Comparison of ENCODE assay signal across 8 mouse cellular contexts in genomic region chr10:7212537-7212936, GRCm38 (mm10). TPM values are rescaled to one million over a fixed set of nuclear protein-coding genes. Genes with fewer than 3 reads are reported as not detected.
DNase-seq lines count a peak whose midpoint lies in the region; ATAC-seq and TF ChIP-seq lines count a peak whose summit lies in the region.

No protein-coding gene starts in this region.

- peak overlapping the region; percentile 68 for H3K27ac ChIP-seq in spleen, adult 2 months (ENCODE audit: insufficient read depth, low read length)
- peak overlapping the region; percentile 86 to 89 for H3K27ac ChIP-seq in heart, embryonic 14.5 days (replicated peaks in 1 of 2; ENCODE audit: control insufficient read depth in 1 of 2, insufficient read depth in 1 of 2, low read depth in 2 of 2, low read length in 2 of 2)
- H3K27ac ChIP-seq in limb, embryonic 14.5 days (replicated peaks; ENCODE audit: low read depth, low read length): peak overlapping the region; percentile 90

- no peaks in the 10 kb centered on the region for H3K27me3 ChIP-seq in spleen, adult 2 months (ENCODE audit: control insufficient read depth, insufficient read depth, low read length)
- no peaks in the 10 kb centered on the region for H3K27me3 ChIP-seq in heart, embryonic 14.5 days (ENCODE audit: control insufficient read depth, insufficient read depth, low read length)
- H3K27me3 ChIP-seq in limb, embryonic 14.5 days (ENCODE audit: control insufficient read depth, insufficient read depth, low read length): no peaks in the 10 kb centered on the region

- no peak for TF ChIP-seq POLR2A in spleen, adult 2 months (IDR thresholded peaks at IDR 0.05; ENCODE audit: low read depth, low read length)
- TF ChIP-seq POLR2A in limb, embryonic 14.5 days (IDR thresholded peaks at IDR 0.05; ENCODE audit: borderline replicate concordance, extremely low read depth, insufficient read depth, insufficient read length): no peak

- no peak for ATAC-seq in heart, embryonic 14.5 days (ENCODE audit: insufficient number of reproducible peaks, insufficient read depth, low FRiP score, low read depth)
- peak; percentile 19; the same call in 1 of the 2 replicates for ATAC-seq in limb, embryonic 14.5 days (ENCODE audit: low FRiP score, low read depth)

- no peak for TF ChIP-seq CTCF in spleen, adult 2 months (IDR thresholded peaks at IDR 0.05; ENCODE audit: extremely low read depth, insufficient read depth, insufficient read length, insufficient replicate concordance)

- H3K36me3 ChIP-seq in spleen, adult 2 months (ENCODE audit: control insufficient read depth, insufficient read depth, low read length): no peaks in the 10 kb centered on the region
- no peaks in the 10 kb centered on the region for H3K36me3 ChIP-seq in heart, embryonic 14.5 days (ENCODE audit: control insufficient read depth, insufficient read depth, low read length)
- no peaks in the 10 kb centered on the region for H3K36me3 ChIP-seq in limb, embryonic 14.5 days (ENCODE audit: control insufficient read depth, insufficient read depth, low read length)

- no peaks in the 10 kb centered on the region for H3K9me3 ChIP-seq in heart, embryonic 14.5 days (ENCODE audit: control insufficient read depth, low read length)
- no peaks in the 10 kb centered on the region for H3K9me3 ChIP-seq in limb, embryonic 14.5 days (ENCODE audit: control insufficient read depth, low read length)

- 2% methylated on average over 10 of the region's 10 CpGs for WGBS in spleen, adult 2 months
- WGBS in heart, embryonic 14.5 days: 6% methylated on average over 10 of the region's 10 CpGs
- 8% methylated on average over 10 of the region's 10 CpGs for WGBS in limb, embryonic 14.5 days

- peaks cover 5% of the 10 kb centered on the region; the same call in 1 of the 2 replicates for H3K4me1 ChIP-seq in spleen, adult 2 months (ENCODE audit: control insufficient read depth, insufficient read depth, insufficient read length)
- H3K4me1 ChIP-seq in heart, embryonic 14.5 days (ENCODE audit: control insufficient read depth in 2 of 2, insufficient read depth in 2 of 2, low read length in 2 of 2): peaks cover 5 to 38% of the 10 kb centered on the region in 2 experiments
- H3K4me1 ChIP-seq in limb, embryonic 14.5 days (ENCODE audit: control insufficient read depth, insufficient read depth, low read length): peaks cover 26% of the 10 kb centered on the region

- H3K4me3 ChIP-seq in spleen, adult 2 months (ENCODE audit: extremely low read depth, insufficient read depth, insufficient read length): peak overlapping the region; percentile 80
- H3K4me3 ChIP-seq in heart, embryonic 14.5 days (ENCODE audit: control insufficient read depth in 1 of 2, insufficient read depth in 1 of 2, low read depth in 1 of 2, low read length in 2 of 2): peak overlapping the region; percentile 56 to 82
- H3K4me3 ChIP-seq in limb, embryonic 14.5 days (replicated peaks; ENCODE audit: low read length): peak overlapping the region; percentile 87

- peak; percentile 72 for DNase-seq in adrenal gland, postnatal 10 days
- DNase-seq in adrenal gland, postnatal 4 days (ENCODE audit: low spot score in 2 of 2): no peak
- DNase-seq in spleen, adult 2 months (ENCODE audit: low read depth in 1 of 2, low spot score in 2 of 2): peak in 1 of 2 experiments; percentile 32
- DNase-seq in spleen, adult 18-20 months: no peak
- peak; percentile 81 for DNase-seq in limb, embryonic 14.5 days (ENCODE audit: low spot score)
- DNase-seq in naive thymus-derived CD4-positive, alpha-beta T cell, adult 2 months (ENCODE audit: low read depth): peak; percentile 70
- no peak for DNase-seq in frontal cortex, postnatal 10 days (ENCODE audit: low spot score in 2 of 2)

- peak overlapping the region; percentile 72 for H3K9ac ChIP-seq in heart, embryonic 14.5 days (ENCODE audit: low read length)
- peak overlapping the region; percentile 77 for H3K9ac ChIP-seq in limb, embryonic 14.5 days (ENCODE audit: low read depth, low read length, severe bottlenecking)

- H3K4me2 ChIP-seq in heart, embryonic 14.5 days (ENCODE audit: low read length): peak overlapping the region; percentile 92
- H3K4me2 ChIP-seq in limb, embryonic 14.5 days (replicated peaks; ENCODE audit: low read depth, low read length, severe bottlenecking): peak overlapping the region; percentile 89

RNA-seq across cellular contexts. Expression of gene Cnksr3, which starts 0.5 kb away (rescaled TPM):
- total RNA-seq in adrenal gland, postnatal 10 days (2021): 10 to 100 TPM; 11.6 to 11.9 TPM
- total RNA-seq in adrenal gland, postnatal 4 days (2021): 10 to 100 TPM; 18.1 to 21.3 TPM
- polyA plus RNA-seq in spleen, adult 2 months (2012; rRNA removed): 5.8 TPM in 2 replicates
- 6.4 and 6.5 TPM in 2 replicates for polyA plus RNA-seq in heart, embryonic 14.5 days (2014; fragmentation: Nextera tagmentation; extraction: Ambion mirVana)
- 15.3 and 16.5 TPM in 2 replicates for polyA plus RNA-seq in limb, embryonic 14.5 days (2012; rRNA removed)
- 12.3 and 13.0 TPM in 2 replicates for polyA plus RNA-seq in limb, embryonic 14.5 days (2014; fragmentation: Nextera tagmentation; extraction: Ambion mirVana)

Comparison
In these comparisons a context has a peak if more than half of its experiments do, and no peak if none do; other contexts are left out.
1. DNase-seq: peak in adrenal gland, postnatal 10 days (single experiment), limb, embryonic 14.5 days (single experiment) and naive thymus-derived CD4-positive, alpha-beta T cell, adult 2 months (single experiment); none in adrenal gland, postnatal 4 days (0 of 2), spleen, adult 18-20 months (0 of 2) and frontal cortex, postnatal 10 days (0 of 2).
2. Peak in every context shown above with its lines, with median percentiles within 50 percentile points of each other: H3K27ac ChIP-seq and H3K4me3 ChIP-seq.